Mouse (Mus musculus) spleen, adult 2 months (tissue): ENCODE results near the gene Apobec3.

Source experiments
- CTCF ChIP-seq: fragments of 200-500 bp; IDR thresholded peaks from 2 replicates; pipeline ENCODE4 v1.5.1; 2011; ENCODE audit warnings: mild to moderate bottlenecking, inconsistent platforms; ENCODE audit not compliant: insufficient read depth, insufficient read length, insufficient replicate concordance; ENCODE audit errors: extremely low read depth
- POLR2A ChIP-seq: fragments of 200-500 bp; IDR thresholded peaks from 2 replicates; pipeline ENCODE4 v1.6.1; 2011; ENCODE audit warnings: low read depth, low read length, inconsistent platforms

- TF ChIP-seq CTCF (no peak), POLR2A (no peak)
These were observed 6.6 kb upstream of the Apobec3 start for GRCm38 (mm10) chr15:79884820-79885219.
